Mouse (Mus musculus): ENCODE measurements around the gene Pik3r1.
A peak's percentile ranks its signal among the peaks of the same experiment; 100 is the strongest.

The Pik3r1 gene

DNA sequence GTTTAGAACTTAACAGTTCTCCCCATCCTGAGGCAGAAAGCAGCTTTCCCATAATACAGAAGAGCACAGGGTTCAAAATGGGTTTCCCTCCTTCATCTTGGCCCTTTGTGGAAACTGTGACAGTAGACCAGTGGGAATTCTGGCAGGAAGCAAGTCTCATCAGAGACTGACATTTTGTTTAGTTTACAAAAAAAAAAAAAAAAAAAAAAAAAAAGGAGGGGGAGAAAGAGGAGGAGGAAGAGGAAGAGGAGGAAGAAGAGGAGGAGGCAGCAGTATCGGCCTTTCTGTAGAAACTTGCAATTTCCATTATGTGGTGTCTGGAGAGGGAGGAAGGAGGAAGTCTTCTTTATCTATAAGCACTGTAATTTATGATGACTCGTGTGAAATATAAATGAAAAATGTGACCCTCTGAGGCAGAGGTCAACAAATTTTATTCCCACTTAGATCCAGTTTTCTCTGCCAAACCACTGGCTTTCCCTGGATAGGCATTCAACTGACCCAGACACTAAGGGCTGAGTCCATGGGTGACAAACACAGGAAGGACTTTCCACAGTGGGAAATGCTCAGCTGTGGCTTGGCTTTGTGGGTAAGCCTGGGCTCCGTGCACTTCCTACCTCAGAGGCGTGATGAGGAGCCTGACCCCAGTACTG lies 28.2 kb downstream of the Pik3r1 start:
- no peak for DNase-seq (ENCODE audit: extremely low spot score, low spot score)

GRCm38 (mm10) chr13:101738769-101739168 lies 29.2 kb downstream of the Pik3r1 start:
- DNase-seq (ENCODE audit: extremely low spot score, low spot score): no peak

DNA sequence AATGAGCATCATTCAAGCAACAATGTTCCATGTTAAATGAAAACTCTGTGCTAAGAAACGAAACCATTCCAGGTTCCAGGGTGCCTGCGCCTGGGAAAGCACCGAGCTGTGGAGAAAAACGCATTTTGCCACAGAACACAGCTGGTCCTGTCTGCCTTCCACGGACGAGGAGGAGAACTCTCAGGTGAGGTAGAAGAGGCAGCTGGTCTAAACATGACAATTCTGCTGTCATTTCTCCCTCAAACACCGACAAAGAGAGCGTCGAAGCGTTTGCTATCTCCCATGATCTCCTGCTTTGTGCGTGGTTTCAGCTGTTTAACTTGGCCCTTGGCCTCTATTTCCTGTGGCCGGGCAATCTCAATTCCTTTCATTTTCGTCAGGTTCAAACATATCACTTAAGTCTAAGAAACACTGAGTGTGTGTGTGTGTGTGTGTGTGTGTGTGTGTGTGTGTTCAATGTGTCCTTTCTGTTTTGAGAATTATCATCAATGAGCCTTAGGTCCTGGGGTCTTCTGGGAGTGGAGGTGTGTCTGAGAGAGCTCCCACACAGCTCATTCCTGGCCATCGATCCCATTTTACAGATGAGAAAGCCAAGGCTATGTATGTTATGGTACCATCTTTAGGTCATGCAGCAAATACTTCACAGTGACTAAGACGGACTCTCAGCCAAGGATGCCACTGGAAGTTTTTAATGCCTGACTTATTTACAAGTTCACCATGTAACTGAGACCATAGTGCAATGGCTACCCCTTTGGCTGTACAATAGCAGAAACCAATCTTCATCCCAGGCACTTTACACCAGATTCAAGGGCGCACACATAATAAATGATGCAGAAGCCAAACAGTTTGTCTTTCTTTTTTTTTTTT lies 31.3 kb downstream of the Pik3r1 start:
- DNase-seq (ENCODE audit: extremely low spot score, low spot score): no peak

DNA sequence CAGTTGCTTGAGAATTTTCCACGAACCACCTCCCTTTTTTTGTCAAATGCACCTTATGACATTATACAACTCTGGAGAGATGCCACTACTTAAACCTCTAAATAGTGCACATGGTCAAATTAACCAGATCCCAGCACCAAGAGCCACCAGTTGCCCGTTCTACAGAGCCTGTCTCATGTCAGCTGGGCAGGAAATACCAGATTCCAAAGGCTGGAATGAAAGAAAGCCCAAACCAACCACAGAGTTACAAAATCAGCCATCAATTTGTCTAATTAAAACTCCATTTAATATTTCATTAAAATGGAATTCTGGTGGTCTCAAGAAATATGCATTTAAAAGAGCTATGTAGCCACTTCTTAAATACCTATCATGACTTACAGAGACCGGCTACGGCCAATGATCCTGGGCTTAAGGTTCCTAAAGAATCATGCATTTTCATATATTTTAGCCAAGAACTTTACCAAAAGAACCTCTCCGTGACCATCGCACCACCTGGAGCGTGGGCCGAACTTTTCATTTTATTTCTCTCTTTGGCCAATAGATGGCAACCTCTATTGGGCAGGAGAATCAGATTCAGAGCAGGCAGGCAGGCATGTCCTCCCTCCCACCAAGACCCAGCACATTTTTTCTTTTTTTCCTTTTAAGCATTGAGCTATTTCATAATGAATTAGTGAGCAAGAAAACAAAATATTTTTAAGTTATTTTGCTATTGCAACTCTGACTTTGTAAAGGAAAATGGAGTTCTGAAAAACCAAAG lies 32.5 kb downstream of the Pik3r1 start:
- DNase-seq (ENCODE audit: extremely low spot score, low spot score): no peak

- no peak for DNase-seq (ENCODE audit: extremely low spot score, low spot score)
Observed at GRCm38 (mm10) chr13:101734227-101734626, 33.8 kb downstream of the Pik3r1 start.

- DNase-seq (ENCODE audit: extremely low spot score, low spot score): no peak
Observed at GRCm38 (mm10) chr13:101732675-101733074, 35.3 kb downstream of the Pik3r1 start.

GRCm38 (mm10) chr13:101731777-101732176 lies 36.2 kb downstream of the Pik3r1 start:
- DNase-seq (ENCODE audit: extremely low spot score, low spot score): no peak

GRCm38 (mm10) chr13:101730351-101730750 lies 37.7 kb downstream of the Pik3r1 start:
- no peak for DNase-seq (ENCODE audit: extremely low spot score, low spot score)

DNA sequence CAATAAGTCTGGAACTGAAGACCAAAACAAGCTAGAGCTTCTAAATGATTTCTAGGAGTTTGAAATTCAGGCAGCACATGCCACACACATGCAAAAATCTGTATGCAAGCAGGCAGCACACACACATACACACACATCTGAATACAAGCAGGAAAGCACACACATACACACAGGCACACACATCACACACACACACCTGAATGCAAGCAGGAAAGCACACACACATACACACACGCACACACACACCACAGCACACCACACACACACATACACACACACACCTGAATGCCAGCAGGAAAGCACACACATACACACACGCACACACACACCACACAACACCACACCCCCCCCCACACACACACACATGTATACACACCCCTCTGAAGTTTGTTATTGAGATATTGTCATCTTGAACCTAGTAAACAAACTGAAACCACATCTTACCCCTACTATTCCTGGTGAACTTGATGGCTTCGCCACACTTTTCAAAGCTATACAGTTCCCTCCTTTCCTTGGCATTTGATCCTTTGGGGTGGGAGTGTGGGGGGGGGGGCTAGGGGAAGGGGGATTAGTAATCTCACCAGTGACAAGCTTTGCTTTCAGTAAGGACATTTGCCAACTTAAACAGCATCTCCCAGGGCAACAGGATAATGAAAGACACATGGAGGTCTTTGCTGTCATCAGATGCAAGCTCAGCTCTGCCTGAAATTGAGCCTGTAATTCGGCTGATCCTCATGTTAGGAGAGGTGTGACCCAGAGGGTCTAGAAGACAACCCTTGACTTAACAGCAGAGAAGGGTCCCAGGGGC lies 38.6 kb downstream of the Pik3r1 start:
- DNase-seq (ENCODE audit: extremely low spot score, low spot score): no peak

DNA sequence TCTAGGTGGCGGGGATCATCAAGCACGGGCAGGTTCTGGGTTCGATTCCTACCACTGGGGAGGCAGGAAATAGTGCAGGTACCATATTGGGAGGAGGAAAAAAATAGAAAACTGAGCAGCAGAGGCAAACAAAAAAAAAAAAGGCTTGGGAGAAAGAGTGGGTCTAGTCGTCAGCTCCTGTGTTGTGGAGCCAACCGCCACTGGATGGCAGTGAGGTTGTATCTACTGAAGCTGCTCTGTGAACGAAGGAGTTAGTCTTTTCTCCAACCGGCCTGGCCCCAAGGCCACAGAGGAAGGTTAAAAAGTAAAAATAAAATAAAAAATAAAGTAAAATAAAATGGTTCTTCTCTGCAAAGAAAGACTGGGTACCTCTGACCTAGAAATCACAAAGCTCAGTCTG lies 39.2 kb downstream of the Pik3r1 start:
- no peak for DNase-seq (ENCODE audit: extremely low spot score, low spot score)

- no peak for DNase-seq (ENCODE audit: extremely low spot score, low spot score)
Observed at GRCm38 (mm10) chr13:101728300-101728699, 39.7 kb downstream of the Pik3r1 start.

GRCm38 (mm10) chr13:101727837-101728236 lies 40.2 kb downstream of the Pik3r1 start:
- DNase-seq (ENCODE audit: extremely low spot score, low spot score): no peak

DNA sequence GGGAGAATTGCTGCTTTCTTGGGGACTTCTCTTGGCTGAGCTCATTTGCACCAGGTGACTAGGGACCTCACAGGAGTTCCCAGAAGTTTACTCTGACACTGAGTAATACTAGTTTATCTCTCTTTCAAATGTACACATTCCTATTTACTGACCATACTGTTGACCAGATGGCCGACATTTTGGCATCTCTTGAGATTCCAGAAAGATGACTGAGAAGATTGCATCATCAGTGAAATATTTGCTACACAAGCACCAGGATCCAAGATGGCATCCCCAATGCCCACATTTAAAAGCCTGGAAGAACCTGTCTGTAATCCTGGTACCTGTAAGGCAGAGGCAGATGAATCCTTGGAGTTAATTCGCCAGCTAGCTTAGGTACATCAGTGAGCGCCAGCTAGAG lies 41.1 kb downstream of the Pik3r1 start:
- no peak for DNase-seq (ENCODE audit: extremely low spot score, low spot score)

GRCm38 (mm10) chr13:101721901-101722595 lies 46.0 kb downstream of the Pik3r1 start:
- no peak for DNase-seq (ENCODE audit: extremely low spot score, low spot score)

GRCm38 (mm10) chr13:101721154-101721553 lies 46.9 kb downstream of the Pik3r1 start:
- DNase-seq (ENCODE audit: extremely low spot score, low spot score): no peak

DNA sequence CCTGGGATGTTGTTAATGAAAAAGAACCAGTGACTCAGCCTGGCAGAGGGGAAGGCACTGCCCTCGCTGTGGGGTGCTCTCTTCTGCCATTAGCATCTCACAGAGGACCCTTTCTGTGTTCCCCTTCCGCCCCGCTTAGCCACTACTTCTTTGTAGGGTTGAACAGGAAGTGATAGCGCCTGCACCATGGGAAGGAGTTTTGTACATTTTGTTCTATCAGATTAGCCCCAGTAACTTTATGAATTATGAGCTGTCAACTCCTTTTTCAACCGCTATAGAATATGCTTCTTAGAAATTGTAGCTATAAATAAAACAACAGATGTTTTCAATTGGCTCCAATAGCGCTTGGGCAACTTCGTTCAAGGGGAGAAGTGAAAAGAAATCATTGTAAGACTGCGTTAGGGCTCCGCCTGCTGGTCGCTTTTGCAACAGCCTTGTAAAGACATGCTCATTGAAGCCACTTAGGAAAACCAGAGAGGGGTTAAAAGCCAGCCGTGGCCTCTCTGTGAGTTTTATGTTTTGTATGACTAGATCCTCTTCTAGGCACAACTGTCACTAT lies 48.6 kb downstream of the Pik3r1 start:
- peak; percentile 79 for DNase-seq (ENCODE audit: extremely low spot score, low spot score)

DNA sequence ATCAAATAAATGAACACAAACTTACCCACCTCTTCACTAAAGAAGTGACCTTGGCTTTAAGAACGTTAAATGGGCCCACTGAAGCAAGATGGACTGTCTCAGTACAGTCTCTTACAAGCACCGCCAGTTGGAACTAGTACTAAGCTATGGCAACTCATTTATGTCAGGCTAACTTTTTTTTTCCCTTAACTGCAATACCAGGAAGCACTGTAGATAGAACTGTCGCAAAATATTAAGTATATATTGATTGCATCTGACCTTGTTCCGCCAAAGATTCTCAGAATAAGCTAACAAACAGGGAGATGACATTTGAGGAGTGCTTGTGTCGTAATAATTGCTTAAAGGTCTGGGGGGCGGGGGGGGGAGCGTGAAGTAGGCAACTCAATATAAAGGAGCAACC lies 49.3 kb downstream of the Pik3r1 start:
- no peak for DNase-seq (ENCODE audit: extremely low spot score, low spot score)

DNA sequence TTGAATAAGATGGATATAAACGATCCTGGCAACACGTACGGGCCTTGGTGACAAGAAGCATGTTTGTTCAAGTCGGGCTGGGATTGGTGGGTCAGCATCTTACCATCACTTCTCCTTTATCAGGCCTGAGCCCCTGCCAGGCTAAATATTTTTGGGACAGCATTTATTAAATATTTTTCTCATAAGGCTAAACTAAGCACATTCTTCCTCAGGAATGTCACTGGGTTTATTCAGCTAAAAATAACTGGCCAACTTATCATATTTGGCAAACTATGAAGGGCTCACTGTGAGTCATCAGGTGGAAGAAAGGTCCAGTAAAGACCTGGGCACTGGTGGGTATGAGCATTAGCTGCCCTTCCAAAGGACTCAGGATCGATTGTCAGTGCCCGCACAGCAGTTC lies 50.2 kb downstream of the Pik3r1 start:
- no peak for DNase-seq (ENCODE audit: extremely low spot score, low spot score)

DNA sequence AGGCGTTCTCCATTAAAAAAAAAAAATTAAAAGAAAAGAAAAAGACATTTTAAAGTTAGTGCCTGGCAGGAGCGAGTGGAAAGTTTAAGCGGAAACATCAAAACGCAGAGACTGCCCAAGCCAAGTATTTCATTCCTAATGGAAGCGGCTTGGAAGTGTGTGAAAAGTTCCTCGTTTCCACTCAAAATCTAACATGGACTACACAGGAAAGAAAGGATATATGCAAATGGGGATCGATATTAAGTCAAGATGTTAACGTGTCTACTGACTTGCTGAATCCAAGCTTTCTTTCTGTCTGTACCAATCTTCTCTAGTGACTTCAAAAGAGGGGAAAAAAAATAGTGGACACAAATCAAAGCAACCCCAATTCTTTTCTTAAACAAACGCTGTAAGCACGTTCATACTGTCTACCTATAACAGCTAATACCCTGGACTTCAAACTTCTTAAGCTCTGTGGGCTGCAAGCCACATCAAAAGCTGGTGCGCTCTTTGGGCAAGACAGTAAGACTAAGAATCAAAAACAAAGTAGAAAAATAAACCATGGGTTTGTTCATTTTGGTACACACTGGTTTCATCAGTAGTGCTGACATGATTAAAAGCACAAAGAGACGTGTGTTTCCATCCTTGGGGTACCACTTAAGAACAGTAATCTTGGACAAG lies 54.5 kb downstream of the Pik3r1 start:
- DNase-seq (ENCODE audit: extremely low spot score, low spot score): no peak
